Mouse (Mus musculus): ENCODE results near the gene Lrch4.

Lrch4 gene

GRCm38 (mm10) chr5:137652474-137652873 is 23.6 kb downstream of the Lrch4 start:
- DNase-seq (ENCODE audit: extremely low spot score), result peak; percentile 64

- DNase-seq (ENCODE audit: extremely low spot score), result no peak
Observed at GRCm38 (mm10) chr5:137653366-137653765, 24.4 kb downstream of the Lrch4 start.

GRCm38 (mm10) chr5:137654746-137655145 is 25.8 kb downstream of the Lrch4 start:
- no peak for DNase-seq (ENCODE audit: extremely low spot score)

GRCm38 (mm10) chr5:137656977-137657376 is 28.1 kb downstream of the Lrch4 start:
- DNase-seq (ENCODE audit: extremely low spot score), result peak; percentile 58

GRCm38 (mm10) chr5:137660064-137660688 is 31.3 kb downstream of the Lrch4 start:
- no peak for DNase-seq (ENCODE audit: extremely low spot score)

GRCm38 (mm10) chr5:137663057-137663456 is 34.1 kb downstream of the Lrch4 start:
- DNase-seq (ENCODE audit: extremely low spot score), result no peak

- no peak for DNase-seq (ENCODE audit: extremely low spot score)
Observed at GRCm38 (mm10) chr5:137668971-137669370, 40.0 kb downstream of the Lrch4 start.

- DNase-seq (ENCODE audit: extremely low spot score), result no peak
Observed at GRCm38 (mm10) chr5:137670240-137670639, 41.3 kb downstream of the Lrch4 start.

- peak; percentile 14 for DNase-seq (ENCODE audit: extremely low spot score)
Observed at GRCm38 (mm10) chr5:137671443-137672240, 42.7 kb downstream of the Lrch4 start.

GRCm38 (mm10) chr5:137672361-137672760 is 43.4 kb downstream of the Lrch4 start:
- DNase-seq (ENCODE audit: extremely low spot score), result no peak

GRCm38 (mm10) chr5:137673015-137673414 is 44.1 kb downstream of the Lrch4 start:
- no peak for DNase-seq (ENCODE audit: extremely low spot score)

- DNase-seq (ENCODE audit: extremely low spot score), result no peak
Observed at GRCm38 (mm10) chr5:137674786-137675185, 45.9 kb downstream of the Lrch4 start.

- no peak for DNase-seq (ENCODE audit: extremely low spot score)
Observed at GRCm38 (mm10) chr5:137677859-137678258, 48.9 kb downstream of the Lrch4 start.

GRCm38 (mm10) chr5:137678736-137679135 is 49.8 kb downstream of the Lrch4 start:
- no peak for DNase-seq (ENCODE audit: extremely low spot score)

GRCm38 (mm10) chr5:137679726-137680125 is 50.8 kb downstream of the Lrch4 start:
- no peak for DNase-seq (ENCODE audit: extremely low spot score)

- DNase-seq (ENCODE audit: extremely low spot score), result no peak
Observed at GRCm38 (mm10) chr5:137682526-137682925, 53.6 kb downstream of the Lrch4 start.

- peak; percentile 15 for DNase-seq (ENCODE audit: extremely low spot score)
Observed at GRCm38 (mm10) chr5:137683388-137684293, 54.7 kb downstream of the Lrch4 start.

GRCm38 (mm10) chr5:137684294-137685123 is 55.6 kb downstream of the Lrch4 start, which contains the start of gene Agfg2:
Gene Agfg2 (minus strand): TSS chr5:137684726.
- peak; percentile 98 for DNase-seq (ENCODE audit: extremely low spot score)

- no peak for DNase-seq (ENCODE audit: extremely low spot score)
Observed at GRCm38 (mm10) chr5:137685653-137686052, 56.7 kb downstream of the Lrch4 start.

- DNase-seq (ENCODE audit: extremely low spot score), result no peak
Observed at GRCm38 (mm10) chr5:137686127-137686790, 57.3 kb downstream of the Lrch4 start.

- no peak for DNase-seq (ENCODE audit: extremely low spot score)
Observed at GRCm38 (mm10) chr5:137689974-137690373, 61.1 kb downstream of the Lrch4 start.
